Mouse (Mus musculus): ENCODE data around the gene Oprm1. TPM values are rescaled to one million over a fixed set of nuclear protein-coding genes. Genes with fewer than 3 reads are reported as not detected.
"Not testable (repeated sequence)": the region's sequence is repeated elsewhere in the genome, so short reads cannot be mapped to it uniquely, and the experiment has no call there.

Oprm1 gene
- polyA plus RNA-seq, 1 experiment, result 2.1 TPM

GRCm38 (mm10) chr10:6999355-6999754 lies 241.0 kb downstream of the Oprm1 start:
- TF ChIP-seq CTCF (IDR thresholded peaks at IDR 0.05; ENCODE audit: borderline replicate concordance, insufficient read depth, low read depth, low read length) (no peak), POLR2A (IDR thresholded peaks at IDR 0.05; ENCODE audit: borderline replicate concordance, insufficient read depth, low read length) (no peak)
- Histone ChIP-seq H3K4me1 (ENCODE audit: control insufficient read depth, insufficient read depth, low read length) (peaks cover 4% of the 10 kb centered on the region; the same call in 1 of the 2 replicates), H3K4me3 (replicated peaks; ENCODE audit: insufficient read depth, low read depth, low read length) (no peak overlapping the region), H3K27me3 (ENCODE audit: control insufficient read depth, insufficient read depth, low read length) (no peaks in the 10 kb centered on the region), H3K27ac (ENCODE audit: insufficient read depth, low read length) (no peak overlapping the region)
- WGBS, result 47% methylated on average over 3 of the region's 3 CpGs
- DNase-seq, result no peak

GRCm38 (mm10) chr10:7003898-7004297 lies 245.6 kb downstream of the Oprm1 start:
- not testable (repeated sequence) for DNase-seq; H3K4me3 ChIP-seq (replicated peaks; ENCODE audit: insufficient read depth, low read depth, low read length); H3K27ac ChIP-seq (ENCODE audit: insufficient read depth, low read length); H3K27me3 ChIP-seq (ENCODE audit: control insufficient read depth, insufficient read depth, low read length); H3K4me1 ChIP-seq (ENCODE audit: control insufficient read depth, insufficient read depth, low read length)

- H3K4me3 ChIP-seq (replicated peaks; ENCODE audit: insufficient read depth, low read depth, low read length), result no peak overlapping the region
- H3K4me1 ChIP-seq (ENCODE audit: control insufficient read depth, insufficient read depth, low read length), result no peaks in the 10 kb centered on the region
- WGBS, result 69% methylated on average over 5 of the region's 5 CpGs
- TF ChIP-seq CTCF (IDR thresholded peaks at IDR 0.05; ENCODE audit: borderline replicate concordance, insufficient read depth, low read depth, low read length) (no peak), POLR2A (IDR thresholded peaks at IDR 0.05; ENCODE audit: borderline replicate concordance, insufficient read depth, low read length) (no peak)
- H3K27ac ChIP-seq (ENCODE audit: insufficient read depth, low read length), result no peak overlapping the region
- no peaks in the 10 kb centered on the region for H3K27me3 ChIP-seq (ENCODE audit: control insufficient read depth, insufficient read depth, low read length)
- DNase-seq, result no peak
Observed at GRCm38 (mm10) chr10:7004980-7005538, 246.8 kb downstream of the Oprm1 start.

GRCm38 (mm10) chr10:7010543-7010942 lies 252.2 kb downstream of the Oprm1 start:
- Histone ChIP-seq H3K27ac (ENCODE audit: insufficient read depth, low read length) (no peak overlapping the region), H3K27me3 (ENCODE audit: control insufficient read depth, insufficient read depth, low read length) (no peaks in the 10 kb centered on the region), H3K4me1 (ENCODE audit: control insufficient read depth, insufficient read depth, low read length) (no peaks in the 10 kb centered on the region), H3K4me3 (replicated peaks; ENCODE audit: insufficient read depth, low read depth, low read length) (no peak overlapping the region)
- TF ChIP-seq POLR2A (IDR thresholded peaks at IDR 0.05; ENCODE audit: borderline replicate concordance, insufficient read depth, low read length), result no peak
- TF ChIP-seq CTCF (IDR thresholded peaks at IDR 0.05; ENCODE audit: borderline replicate concordance, insufficient read depth, low read depth, low read length), result no peak
- WGBS, result 83% methylated on average over 8 of the region's 8 CpGs
- DNase-seq, result no peak

- WGBS, result 53% methylated on average over 1 of the region's 1 CpGs
- Histone ChIP-seq H3K27me3 (ENCODE audit: control insufficient read depth, insufficient read depth, low read length) (no peaks in the 10 kb centered on the region), H3K27ac (ENCODE audit: insufficient read depth, low read length) (no peak overlapping the region), H3K4me1 (ENCODE audit: control insufficient read depth, insufficient read depth, low read length) (no peaks in the 10 kb centered on the region), H3K4me3 (replicated peaks; ENCODE audit: insufficient read depth, low read depth, low read length) (no peak overlapping the region)
- peak in 1 of 2 experiments; percentile 8 for DNase-seq
- peak; percentile 57 for TF ChIP-seq CTCF (IDR thresholded peaks at IDR 0.05; ENCODE audit: borderline replicate concordance, insufficient read depth, low read depth, low read length)
- no peak for TF ChIP-seq POLR2A (IDR thresholded peaks at IDR 0.05; ENCODE audit: borderline replicate concordance, insufficient read depth, low read length)
Observed at GRCm38 (mm10) chr10:7015199-7015598, 256.9 kb downstream of the Oprm1 start.

GRCm38 (mm10) chr10:7019781-7020386 lies 261.6 kb downstream of the Oprm1 start:
- no peaks in the 10 kb centered on the region for H3K27me3 ChIP-seq (ENCODE audit: control insufficient read depth, insufficient read depth, low read length)
- H3K27ac ChIP-seq (ENCODE audit: insufficient read depth, low read length), result no peak overlapping the region
- no peak overlapping the region for H3K4me3 ChIP-seq (replicated peaks; ENCODE audit: insufficient read depth, low read depth, low read length)
- no peaks in the 10 kb centered on the region for H3K4me1 ChIP-seq (ENCODE audit: control insufficient read depth, insufficient read depth, low read length)
- whole genome bisulfite sequencing, result 56% methylated on average over 7 of the region's 7 CpGs
- TF ChIP-seq POLR2A (IDR thresholded peaks at IDR 0.05; ENCODE audit: borderline replicate concordance, insufficient read depth, low read length), result no peak
- TF ChIP-seq CTCF (IDR thresholded peaks at IDR 0.05; ENCODE audit: borderline replicate concordance, insufficient read depth, low read depth, low read length), result no peak
- no peak for DNase-seq

GRCm38 (mm10) chr10:7020551-7020950 lies 262.2 kb downstream of the Oprm1 start:
- Histone ChIP-seq H3K4me3 (replicated peaks; ENCODE audit: insufficient read depth, low read depth, low read length) (no peak overlapping the region), H3K27me3 (ENCODE audit: control insufficient read depth, insufficient read depth, low read length) (no peaks in the 10 kb centered on the region), H3K27ac (ENCODE audit: insufficient read depth, low read length) (no peak overlapping the region), H3K4me1 (ENCODE audit: control insufficient read depth, insufficient read depth, low read length) (no peaks in the 10 kb centered on the region)
- no peak for DNase-seq
- TF ChIP-seq CTCF (IDR thresholded peaks at IDR 0.05; ENCODE audit: borderline replicate concordance, insufficient read depth, low read depth, low read length), result no peak
- TF ChIP-seq POLR2A (IDR thresholded peaks at IDR 0.05; ENCODE audit: borderline replicate concordance, insufficient read depth, low read length), result no peak
- WGBS, result 92% methylated on average over 9 of the region's 9 CpGs

GRCm38 (mm10) chr10:7025028-7025427 lies 266.7 kb downstream of the Oprm1 start:
- 67% methylated on average over 1 of the region's 1 CpGs for WGBS
- Histone ChIP-seq H3K4me3 (replicated peaks; ENCODE audit: insufficient read depth, low read depth, low read length) (no peak overlapping the region), H3K27ac (ENCODE audit: insufficient read depth, low read length) (no peak overlapping the region), H3K27me3 (ENCODE audit: control insufficient read depth, insufficient read depth, low read length) (no peaks in the 10 kb centered on the region), H3K4me1 (ENCODE audit: control insufficient read depth, insufficient read depth, low read length) (no peaks in the 10 kb centered on the region)
- DNase-seq, result no peak
- no peak for TF ChIP-seq POLR2A (IDR thresholded peaks at IDR 0.05; ENCODE audit: borderline replicate concordance, insufficient read depth, low read length)
- no peak for TF ChIP-seq CTCF (IDR thresholded peaks at IDR 0.05; ENCODE audit: borderline replicate concordance, insufficient read depth, low read depth, low read length)
